In genomic region chr2:142870055-142870454, GRCm38 (mm10) we compare ENCODE assay signal across 22 mouse cellular contexts. TPM values are rescaled to one million over a fixed set of nuclear protein-coding genes. Genes with fewer than 3 reads are reported as not detected.
DNase-seq lines count a peak whose midpoint lies in the region; ATAC-seq and TF ChIP-seq lines count a peak whose summit lies in the region.
"Had no signal": no experiment of that assay in that cellular context is flagged by ENCODE, and none has a peak within 500 bp of the region (broad histone marks: within the 10 kb centered on the region; RNA-seq: fewer than 3 reads in every experiment).

No protein-coding gene starts in this region.

- intact Hi-C loops in left cerebral cortex, adult 2 months (cut with DNase I): no loop called here

- 92% methylated on average over 8 of the region's 8 CpGs for WGBS in hindbrain, embryonic 12.5 days

- no peak overlapping the region for H3K4me3 ChIP-seq in left cerebral cortex, adult 2 months
- H3K4me3 ChIP-seq in hindbrain, embryonic 12.5 days: no peak overlapping the region
- H3K4me3 ChIP-seq: embryonic facial prominence, embryonic 12.5 days; forebrain, embryonic 12.5 days; heart, adult 2 months; heart, embryonic 15.5 days; hindbrain, embryonic 15.5 days had no signal

- no peaks in the 10 kb centered on the region for H3K36me3 ChIP-seq in hindbrain, embryonic 12.5 days
- H3K36me3 ChIP-seq: embryonic facial prominence, embryonic 12.5 days; forebrain, embryonic 12.5 days; heart, embryonic 15.5 days; hindbrain, embryonic 15.5 days had no signal

- peak overlapping the region; percentile 47; the same call in 1 of the 2 replicates for H3K27ac ChIP-seq in left cerebral cortex, adult 2 months
- no peak overlapping the region for H3K27ac ChIP-seq in hindbrain, embryonic 12.5 days
- H3K27ac ChIP-seq: embryonic facial prominence, embryonic 12.5 days; forebrain, embryonic 12.5 days; heart, adult 2 months; heart, embryonic 15.5 days; hindbrain, embryonic 15.5 days had no signal

- no peaks in the 10 kb centered on the region for H3K9me3 ChIP-seq in hindbrain, embryonic 12.5 days (replicated peaks)
- H3K9me3 ChIP-seq: embryonic facial prominence, embryonic 12.5 days; forebrain, embryonic 12.5 days; heart, embryonic 15.5 days; hindbrain, embryonic 15.5 days had no signal

- no peak for TF ChIP-seq POLR2A in brain, embryonic 14.5 days (IDR thresholded peaks at IDR 0.05; ENCODE audit: borderline replicate concordance, extremely low read depth, insufficient read depth, insufficient read length, poor library complexity, severe bottlenecking)

- DNase-seq in layer of hippocampus, adult 18-20 months (ENCODE audit: low spot score in 2 of 2): peak; percentile 15 to 53
- DNase-seq in layer of hippocampus, postnatal 10 days (ENCODE audit: low spot score in 2 of 2): no peak
- DNase-seq in left cerebral cortex, adult 2 months (ENCODE audit: extremely low spot score in 1 of 2, low spot score in 2 of 2): no peak
- DNase-seq in left cerebral cortex, adult 8-10 months (ENCODE audit: low spot score in 2 of 2): no peak
- DNase-seq in brain, adult 2 months (ENCODE audit: low read depth, low spot score): peak; percentile 71
- peak; percentile 26 for DNase-seq in brain, embryonic 14.5 days (ENCODE audit: low read depth)
- DNase-seq: adrenal gland, adult 2 months; adrenal gland, postnatal 25 days; cerebellum, adult 11 months; cerebellum, adult 8-10 months; cerebellum, postnatal 14 days; embryo, embryonic 11 days; gastrocnemius, postnatal 14 days; heart, adult 2 months; heart, postnatal 14 days had no signal

- no peak for TF ChIP-seq CTCF in left cerebral cortex, adult 2 months (IDR thresholded peaks at IDR 0.05)
- no peak for TF ChIP-seq CTCF in brain, embryonic 14.5 days (IDR thresholded peaks at IDR 0.05; ENCODE audit: borderline replicate concordance, extremely low read depth, insufficient read depth, insufficient read length)

- H3K4me2 ChIP-seq in hindbrain, embryonic 12.5 days (replicated peaks): no peak overlapping the region
- H3K4me2 ChIP-seq: embryonic facial prominence, embryonic 12.5 days; forebrain, embryonic 12.5 days; heart, embryonic 11.5 days; heart, embryonic 15.5 days; hindbrain, embryonic 15.5 days had no signal

- H3K27me3 ChIP-seq in hindbrain, embryonic 12.5 days: no peaks in the 10 kb centered on the region
- H3K27me3 ChIP-seq: embryonic facial prominence, embryonic 12.5 days; forebrain, embryonic 12.5 days; heart, embryonic 15.5 days; hindbrain, embryonic 15.5 days had no signal

- H3K9ac ChIP-seq in hindbrain, embryonic 12.5 days: no peak overlapping the region
- H3K9ac ChIP-seq: embryonic facial prominence, embryonic 12.5 days; forebrain, embryonic 12.5 days; heart, embryonic 15.5 days; hindbrain, embryonic 15.5 days had no signal

- no peak for ATAC-seq in inflammation-experienced regulatory T-cells, adult 6 months
- no peak for ATAC-seq in hindbrain, embryonic 12.5 days (ENCODE audit: low FRiP score)

- no peaks in the 10 kb centered on the region for H3K4me1 ChIP-seq in hindbrain, embryonic 12.5 days
- H3K4me1 ChIP-seq: forebrain, embryonic 12.5 days had no signal

RNA-seq across cellular contexts. Expression of gene Kif16b, which starts 31.3 kb away (rescaled TPM):
- 10 to 100 TPM; 11.0 to 11.9 TPM for total RNA-seq in layer of hippocampus, adult 18-20 months (2021)
- total RNA-seq in layer of hippocampus, postnatal 10 days (2021): 1 to 10 TPM; 7.9 to 8.6 TPM
- 10 to 100 TPM; 15.7 to 17.3 TPM for total RNA-seq in left cerebral cortex, adult 2 months (2021)
- 10 to 100 TPM; 17.0 to 18.0 (median 17.4) TPM for total RNA-seq in left cerebral cortex, adult 8-10 months (2022)
- 4.2 and 6.8 TPM in 2 replicates for polyA plus RNA-seq in brain, embryonic 14.5 days (2012; rRNA removed)
- 10 to 100 TPM; 10.0 to 12.9 (median 11.7) TPM for polyA plus RNA-seq in inflammation-experienced regulatory T-cells, adult 6 months (2017; shearing (Covaris generic))
- 8.9 and 9.7 TPM in 2 replicates for polyA plus RNA-seq in hindbrain, embryonic 12.5 days (2016; fragmentation: Nextera tagmentation; extraction: Ambion mirVana)

Comparison
In these comparisons a context has a peak if more than half of its experiments do, and no peak if none do; other contexts are left out.
1. DNase-seq: peak in layer of hippocampus, adult 18-20 months (2 of 2), brain, adult 2 months (single experiment) and brain, embryonic 14.5 days (single experiment); none in layer of hippocampus, postnatal 10 days (0 of 2), left cerebral cortex, adult 2 months (0 of 2) and left cerebral cortex, adult 8-10 months (0 of 2).